Mouse (Mus musculus) kidney, postnatal 25 days (tissue): ENCODE data around the gene Cnn3.

Experiments
- DNase-seq, 2 experiments: peaks; one replicate each; pipeline ENCODE4 v3.0.0; 2021; ENCODE audit warnings: mixed read lengths in 2 of 2

Gene Cnn3

GRCm38 (mm10) chr3:121418850-121419435 is 7.4 kb upstream of the Cnn3 start:
- peak in 1 of 2 experiments; percentile 58 for DNase-seq

GRCm38 (mm10) chr3:121422405-121422804 is 3.9 kb upstream of the Cnn3 start:
- DNase-seq, result no peak

GRCm38 (mm10) chr3:121426621-121427519 is 573 bp downstream of the Cnn3 start:
- DNase-seq, result peak; percentile 76 to 88

- DNase-seq, result peak; percentile 67 to 79
Measured at GRCm38 (mm10) chr3:121427520-121427908, 1.2 kb downstream of the Cnn3 start.

- DNase-seq, result peak; percentile 60 to 68
Measured at GRCm38 (mm10) chr3:121428230-121428629, 1.9 kb downstream of the Cnn3 start.

- DNase-seq, result no peak
Measured at GRCm38 (mm10) chr3:121428696-121429259, 2.5 kb downstream of the Cnn3 start.

- no peak for DNase-seq
Measured at GRCm38 (mm10) chr3:121429469-121429868, 3.2 kb downstream of the Cnn3 start.

GRCm38 (mm10) chr3:121430289-121430936 is 4.1 kb downstream of the Cnn3 start:
- DNase-seq, result no peak

- DNase-seq, result no peak
Measured at GRCm38 (mm10) chr3:121433359-121433758, 7.1 kb downstream of the Cnn3 start.

GRCm38 (mm10) chr3:121433968-121434533 is 7.8 kb downstream of the Cnn3 start:
- DNase-seq, result no peak

- DNase-seq, result no peak
Measured at GRCm38 (mm10) chr3:121435296-121435695, 9.0 kb downstream of the Cnn3 start.

GRCm38 (mm10) chr3:121437070-121437469 is 10.8 kb downstream of the Cnn3 start:
- no peak for DNase-seq

GRCm38 (mm10) chr3:121437996-121438395 is 11.7 kb downstream of the Cnn3 start:
- DNase-seq, result peak in 1 of 2 experiments; percentile 69

GRCm38 (mm10) chr3:121439623-121440161 is 13.4 kb downstream of the Cnn3 start:
- DNase-seq, result peak in 1 of 2 experiments; percentile 69

GRCm38 (mm10) chr3:121441504-121441903 is 15.2 kb downstream of the Cnn3 start:
- no peak for DNase-seq

GRCm38 (mm10) chr3:121442288-121442687 is 16.0 kb downstream of the Cnn3 start:
- DNase-seq, result no peak

- DNase-seq, result peak in 1 of 2 experiments; percentile 62
Measured at GRCm38 (mm10) chr3:121443861-121444271, 17.6 kb downstream of the Cnn3 start.

GRCm38 (mm10) chr3:121444414-121444813 is 18.1 kb downstream of the Cnn3 start:
- no peak for DNase-seq

GRCm38 (mm10) chr3:121446454-121446853 is 20.2 kb downstream of the Cnn3 start:
- no peak for DNase-seq

GRCm38 (mm10) chr3:121448029-121448468 is 21.8 kb downstream of the Cnn3 start:
- peak; percentile 59 to 81 for DNase-seq

- no peak for DNase-seq
Measured at GRCm38 (mm10) chr3:121448606-121449005, 22.3 kb downstream of the Cnn3 start.

- DNase-seq, result peak in 1 of 2 experiments; percentile 51
Measured at GRCm38 (mm10) chr3:121449527-121449926, 23.2 kb downstream of the Cnn3 start.
